Mouse (Mus musculus) stomach, embryonic 14.5 days (tissue): ENCODE measurements around the gene Lypd6b. TPM values are rescaled to one million over a fixed set of nuclear protein-coding genes. Genes with fewer than 3 reads are reported as not detected.

Experiments used
- ATAC-seq: fragments of 200-750 bp; cut with Nextera tagmentation; 2 replicates; pipeline ENCODE4 v1.8.0; 2017; ENCODE audit warnings: low read depth, moderate TSS enrichment; ENCODE audit not compliant: insufficient number of reproducible peaks, insufficient read depth, low FRiP score
- H3K27ac ChIP-seq: fragments of 300-500 bp; sonication (generic); 2 replicates; pipeline ENCODE4 v1.5.1; 2014; ENCODE audit warnings: mild to moderate bottlenecking, low read length, moderate library complexity, mixed read lengths
- H3K27me3 ChIP-seq: fragments of 300-500 bp; sonication (generic); 2 replicates; pipeline ENCODE4 v1.6.1; 2014; ENCODE audit warnings: low read length, control low read depth, mixed read lengths; ENCODE audit not compliant: control insufficient read depth, insufficient read depth
- H3K36me3 ChIP-seq: fragments of 300-500 bp; sonication (generic); 2 replicates; pipeline ENCODE4 v1.6.1; 2014; ENCODE audit warnings: mild to moderate bottlenecking, control low read depth, low read length, moderate library complexity, mixed read lengths; ENCODE audit not compliant: control insufficient read depth, insufficient read depth
- H3K4me1 ChIP-seq: fragments of 300-500 bp; sonication (generic); 2 replicates; pipeline ENCODE4 v1.6.1; 2014; ENCODE audit warnings: low read length, control low read depth, mixed read lengths; ENCODE audit not compliant: control insufficient read depth, insufficient read depth
- H3K4me2 ChIP-seq: fragments of 300-500 bp; sonication (generic); replicated peaks from 2 replicates; pipeline ENCODE4 v1.6.1; 2014; ENCODE audit warnings: low read depth, low read length, control low read depth
- H3K4me3 ChIP-seq: fragments of 300-500 bp; sonication (generic); 2 replicates; pipeline ENCODE4 v1.5.1; 2014; ENCODE audit warnings: low read depth, low read length, control low read depth
- H3K9ac ChIP-seq: fragments of 300-500 bp; sonication (generic); replicated peaks from 2 replicates; pipeline ENCODE4 v1.6.1; 2014; ENCODE audit warnings: low read depth, mild to moderate bottlenecking, control low read depth, low read length, moderate library complexity, mixed read lengths
- H3K9me3 ChIP-seq: fragments of 300-500 bp; sonication (generic); 2 replicates; pipeline ENCODE4 v1.6.1; 2016; ENCODE audit warnings: low read depth, low read length, control low read depth; ENCODE audit not compliant: control insufficient read depth
- WGBS: fragments of 180-500 bp; shearing (Covaris S2); extraction: QIAGEN DNeasy Blood & Tissue Kit; methylation state at CpG from one replicate; pipeline ENCODE4 v1.1.7; 2014; 5-methylcytosine and 5-hydroxymethylcytosine counted together
- polyA plus RNA-seq: library from polyadenylated mRNA; unstranded; fragments of >200 nt; fragmentation: Nextera tagmentation; extraction: Ambion mirVana; gene quantifications from 2 replicates; pipeline ENCODE4 v1.2.1, GENCODE M21; 2014

The Lypd6b gene
- polyA plus RNA-seq, 1 experiment from 2014 or later = 29.6 TPM

DNA sequence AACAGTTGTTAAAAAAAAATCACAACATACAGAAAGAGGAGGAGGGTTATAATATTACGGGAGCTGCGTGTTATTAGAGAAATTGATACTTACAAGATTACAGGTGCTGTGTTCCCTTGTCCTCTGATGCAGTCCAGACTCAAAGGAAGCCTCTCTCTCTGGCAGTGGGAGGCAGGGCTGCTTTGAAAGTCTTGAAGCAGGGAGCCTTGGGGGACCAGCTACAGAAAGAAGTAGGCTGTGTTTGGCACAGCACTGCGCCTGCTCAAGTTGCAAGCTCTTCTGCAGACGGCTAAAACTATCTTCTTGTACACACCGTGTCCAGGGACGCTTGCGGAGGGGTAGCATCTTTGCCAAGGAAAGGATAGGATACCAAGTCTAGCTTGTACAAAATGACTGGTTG lies 51.1 kb downstream of the Lypd6b start:
- Histone ChIP-seq H3K36me3 (no peaks in the 10 kb centered on the region), H3K4me1 (peaks cover 12% of the 10 kb centered on the region; the same call in 1 of the 2 replicates), H3K27ac (no peak overlapping the region), H3K4me2 (no peak overlapping the region), H3K27me3 (no peaks in the 10 kb centered on the region), H3K4me3 (no peak overlapping the region), H3K9ac (no peak overlapping the region), H3K9me3 (no peaks in the 10 kb centered on the region)
- 58% methylated on average over 7 of the region's 7 CpGs for WGBS
- ATAC-seq = no peak

DNA sequence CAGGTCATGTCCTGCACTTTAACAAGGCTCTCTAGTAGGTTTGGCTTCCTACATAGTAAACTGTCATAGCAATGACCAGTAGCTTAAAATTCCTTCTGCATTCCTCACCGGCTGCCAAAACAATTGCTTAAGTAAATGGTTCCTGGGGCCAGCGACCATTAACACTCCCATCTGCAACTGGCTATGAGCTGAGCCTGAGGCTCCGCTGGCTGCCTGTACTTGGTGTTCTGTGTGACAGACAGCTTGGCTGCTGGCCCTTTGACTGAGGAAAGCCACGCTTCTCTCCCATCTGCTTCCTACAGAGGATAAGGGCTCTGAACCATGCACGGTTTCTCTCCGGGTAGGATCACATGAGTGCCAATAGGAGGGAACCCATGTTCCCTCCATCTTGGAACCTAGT lies 53.1 kb downstream of the Lypd6b start:
- H3K36me3 ChIP-seq = no peaks in the 10 kb centered on the region
- H3K9ac ChIP-seq = no peak overlapping the region
- ATAC-seq = no peak
- peaks cover 12% of the 10 kb centered on the region; the same call in 1 of the 2 replicates for H3K4me1 ChIP-seq
- H3K4me2 ChIP-seq = no peak overlapping the region
- H3K9me3 ChIP-seq = no peaks in the 10 kb centered on the region
- no peak overlapping the region for H3K4me3 ChIP-seq
- 27% methylated on average over 6 of the region's 6 CpGs for WGBS
- no peaks in the 10 kb centered on the region for H3K27me3 ChIP-seq
- H3K27ac ChIP-seq = no peak overlapping the region

GRCm38 (mm10) chr2:49841089-49841488 lies 53.6 kb downstream of the Lypd6b start:
- Histone ChIP-seq H3K36me3 (no peaks in the 10 kb centered on the region), H3K27ac (no peak overlapping the region), H3K4me2 (no peak overlapping the region), H3K9me3 (no peaks in the 10 kb centered on the region), H3K4me1 (peaks cover 12% of the 10 kb centered on the region; the same call in 1 of the 2 replicates), H3K9ac (no peak overlapping the region), H3K27me3 (no peaks in the 10 kb centered on the region), H3K4me3 (no peak overlapping the region)
- 93% methylated on average over 5 of the region's 5 CpGs for WGBS
- ATAC-seq = no peak

GRCm38 (mm10) chr2:49845104-49845503 lies 57.6 kb downstream of the Lypd6b start:
- H3K4me1 ChIP-seq = 0 out of 2 replicates have a peak, but pooled peaks cover 3% of the 10 kb centered on the region
- 71% methylated on average over 7 of the region's 7 CpGs for WGBS

DNA sequence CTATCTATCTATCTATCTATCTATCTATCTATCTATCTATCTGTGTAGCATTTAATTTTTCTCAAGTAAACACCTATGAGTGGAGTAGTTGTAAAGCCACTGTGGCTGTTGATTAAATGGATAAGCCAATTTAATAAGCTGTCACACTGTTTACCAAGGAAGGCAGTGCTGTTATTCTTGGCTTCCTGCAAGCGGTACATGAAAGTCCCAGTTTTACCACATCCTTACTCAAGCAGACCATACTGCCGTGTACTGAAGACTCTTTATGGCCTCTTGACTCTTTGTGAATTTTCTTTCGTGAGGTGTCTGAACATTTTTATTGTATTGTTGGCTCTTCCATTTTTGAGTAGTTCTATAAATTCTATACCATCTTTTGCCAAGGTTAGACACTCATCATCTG lies 58.6 kb downstream of the Lypd6b start:
- no peak overlapping the region for H3K27ac ChIP-seq
- H3K9me3 ChIP-seq = no peaks in the 10 kb centered on the region
- no peak overlapping the region for H3K4me3 ChIP-seq
- no peak overlapping the region for H3K9ac ChIP-seq
- no peaks in the 10 kb centered on the region for H3K4me1 ChIP-seq
- H3K36me3 ChIP-seq = no peaks in the 10 kb centered on the region
- 61% methylated on average over 3 of the region's 3 CpGs for WGBS
- no peak for ATAC-seq
- H3K4me2 ChIP-seq = no peak overlapping the region
- H3K27me3 ChIP-seq = no peaks in the 10 kb centered on the region

More at GRCm38 (mm10) chr2:49845104-49845503, 57.6 kb downstream of the Lypd6b start:
- Histone ChIP-seq H3K4me3 (no peak overlapping the region), H3K9me3 (no peaks in the 10 kb centered on the region), H3K27ac (no peak overlapping the region), H3K9ac (no peak overlapping the region), H3K4me2 (no peak overlapping the region), H3K36me3 (no peaks in the 10 kb centered on the region), H3K27me3 (no peaks in the 10 kb centered on the region)
- no peak for ATAC-seq

- Histone ChIP-seq H3K9me3 (no peaks in the 10 kb centered on the region), H3K4me1 (no peaks in the 10 kb centered on the region), H3K4me3 (no peak overlapping the region), H3K4me2 (no peak overlapping the region), H3K36me3 (no peaks in the 10 kb centered on the region), H3K9ac (no peak overlapping the region), H3K27ac (no peak overlapping the region), H3K27me3 (no peaks in the 10 kb centered on the region)
- 70% methylated on average over 3 of the region's 3 CpGs for WGBS
- no peak for ATAC-seq
These were observed 59.4 kb downstream of the Lypd6b start for GRCm38 (mm10) chr2:49846880-49847279.

GRCm38 (mm10) chr2:49847831-49848230 lies 60.3 kb downstream of the Lypd6b start:
- Histone ChIP-seq H3K4me3 (no peak overlapping the region), H3K9me3 (no peaks in the 10 kb centered on the region), H3K4me1 (no peaks in the 10 kb centered on the region), H3K36me3 (no peaks in the 10 kb centered on the region), H3K27me3 (no peaks in the 10 kb centered on the region), H3K27ac (no peak overlapping the region), H3K4me2 (no peak overlapping the region), H3K9ac (no peak overlapping the region)
- 54% methylated on average over 2 of the region's 2 CpGs for WGBS
- no peak for ATAC-seq

- Histone ChIP-seq H3K27me3 (no peaks in the 10 kb centered on the region), H3K4me1 (no peaks in the 10 kb centered on the region), H3K9me3 (no peaks in the 10 kb centered on the region), H3K9ac (no peak overlapping the region), H3K4me3 (no peak overlapping the region), H3K36me3 (no peaks in the 10 kb centered on the region), H3K4me2 (no peak overlapping the region), H3K27ac (no peak overlapping the region)
- WGBS = 88% methylated on average over 1 of the region's 1 CpGs
- no peak for ATAC-seq
These were observed 62.3 kb downstream of the Lypd6b start for GRCm38 (mm10) chr2:49849771-49850170.

- Histone ChIP-seq H3K27ac (no peak overlapping the region), H3K27me3 (no peaks in the 10 kb centered on the region), H3K9ac (no peak overlapping the region), H3K36me3 (no peaks in the 10 kb centered on the region), H3K4me1 (0 out of 2 replicates have a peak, but pooled peaks cover 3% of the 10 kb centered on the region), H3K4me3 (no peak overlapping the region), H3K4me2 (no peak overlapping the region), H3K9me3 (no peaks in the 10 kb centered on the region)
- ATAC-seq = no peak
These were observed 64.5 kb downstream of the Lypd6b start for GRCm38 (mm10) chr2:49851977-49852376.
